Mouse (Mus musculus) G1E (cell line): ENCODE data around the gene Higd2a. TPM values are rescaled to one million over a fixed set of nuclear protein-coding genes. Genes with fewer than 3 reads are reported as not detected.
A peak's percentile ranks its signal among the peaks of the same experiment; 100 is the strongest.
"Not testable (repeated sequence)": the region's sequence is repeated elsewhere in the genome, so short reads cannot be mapped to it uniquely, and the experiment has no call there.

Source experiments
- ATAC-seq: 2 replicates; pipeline ENCODE4 v1.8.0; 2016; ENCODE audit warnings: mild to moderate bottlenecking; ENCODE audit not compliant: insufficient number of reproducible peaks, poor library complexity, low FRiP score, severe bottlenecking; ENCODE audit errors: extremely low read depth
- DNase-seq: peaks from one replicate; pipeline ENCODE4 v3.0.0; 2012; ENCODE audit warnings: low spot score
- H3K27me3 ChIP-seq: 2 replicates; pipeline ENCODE4 v1.6.1; 2012; ENCODE audit warnings: mild to moderate bottlenecking, low read length, inconsistent platforms; ENCODE audit not compliant: insufficient read depth
- H3K36me3 ChIP-seq: replicated peaks from 2 replicates; pipeline ENCODE3; 2012; ENCODE audit warnings: mild to moderate bottlenecking, inconsistent platforms
- H3K4me1 ChIP-seq: 2 replicates; pipeline ENCODE4 v1.6.1; 2012; ENCODE audit warnings: low read depth, low read length, inconsistent platforms, mixed read lengths; ENCODE audit not compliant: insufficient read depth
- H3K4me3 ChIP-seq: 2 replicates; pipeline ENCODE4 v1.5.1; 2012; ENCODE audit warnings: low read depth, mild to moderate bottlenecking, inconsistent platforms, low read length, moderate library complexity, mixed read lengths
- H3K9me3 ChIP-seq: replicated peaks from 2 replicates; pipeline ENCODE4 v1.6.1; 2012; ENCODE audit warnings: inconsistent platforms
- CTCF ChIP-seq: IDR thresholded peaks from 2 replicates; pipeline ENCODE4 v1.5.1; 2012; ENCODE audit warnings: low read depth, low read length, inconsistent platforms, mixed read lengths
- GATA1 ChIP-seq: IDR thresholded peaks from 2 replicates; pipeline ENCODE4 v1.6.1; 2012; ENCODE audit warnings: borderline replicate concordance, low read length, inconsistent platforms, mixed read lengths
- GATA2 ChIP-seq: IDR thresholded peaks from 2 replicates; pipeline ENCODE4 v1.6.1; 2012; ENCODE audit warnings: low read depth, low read length, inconsistent platforms, borderline replicate concordance
- POLR2AphosphoS5 ChIP-seq: IDR thresholded peaks from 2 replicates; pipeline ENCODE4 v1.6.1; 2012; ENCODE audit warnings: low read depth, low read length, inconsistent platforms; ENCODE audit not compliant: insufficient replicate concordance
- TAL1 ChIP-seq: conservative IDR thresholded peaks from 2 replicates; pipeline ENCODE4 v1.6.1; 2012; ENCODE audit warnings: low read depth, low read length, inconsistent platforms, mixed read lengths
- polyA plus RNA-seq: library from polyadenylated mRNA; stranded (reverse); fragments of >175 nt; gene quantifications from 2 replicates; pipeline ENCODE4 v1.2.3, GENCODE M21; 2012
- total RNA-seq, 2 experiments: library from RNA; stranded (forward) in 1 of 2; stranded (reverse) in 1 of 2; fragments of 200-1000 nt in 1 of 2; fragments of >200 nt in 1 of 2; fragmentation: Nextera tagmentation in 1 of 2; gene quantifications; 2 replicates each; pipeline ENCODE4 v1.2.3; 2014 to 2017

The Higd2a gene
- total and polyA plus RNA-seq, 3 experiments, result 67.7 to 84.5 (median 79.3) TPM

DNA sequence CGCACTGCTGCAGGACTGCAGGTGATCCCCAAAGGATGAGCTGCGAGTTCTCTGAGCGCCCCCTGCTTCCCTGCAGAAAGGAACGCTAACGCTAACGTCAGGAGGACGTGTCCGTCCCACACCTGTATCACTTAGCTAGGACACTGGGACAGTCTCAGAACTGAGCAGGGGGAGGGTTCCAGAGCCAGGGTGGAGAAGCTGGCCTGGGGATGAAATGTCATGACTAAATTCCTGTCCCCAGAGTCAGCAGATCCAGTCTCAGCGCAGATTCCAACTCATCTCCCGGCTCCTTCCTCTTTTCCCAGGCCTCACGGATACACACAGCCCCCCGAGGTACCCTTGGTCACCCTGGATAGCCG, 20.6 kb downstream of the Higd2a start:
- H3K9me3 ChIP-seq, result no peaks in the 10 kb centered on the region
- H3K27me3 ChIP-seq, result peaks cover 3% of the 10 kb centered on the region; the same call in 1 of the 2 replicates

DNA sequence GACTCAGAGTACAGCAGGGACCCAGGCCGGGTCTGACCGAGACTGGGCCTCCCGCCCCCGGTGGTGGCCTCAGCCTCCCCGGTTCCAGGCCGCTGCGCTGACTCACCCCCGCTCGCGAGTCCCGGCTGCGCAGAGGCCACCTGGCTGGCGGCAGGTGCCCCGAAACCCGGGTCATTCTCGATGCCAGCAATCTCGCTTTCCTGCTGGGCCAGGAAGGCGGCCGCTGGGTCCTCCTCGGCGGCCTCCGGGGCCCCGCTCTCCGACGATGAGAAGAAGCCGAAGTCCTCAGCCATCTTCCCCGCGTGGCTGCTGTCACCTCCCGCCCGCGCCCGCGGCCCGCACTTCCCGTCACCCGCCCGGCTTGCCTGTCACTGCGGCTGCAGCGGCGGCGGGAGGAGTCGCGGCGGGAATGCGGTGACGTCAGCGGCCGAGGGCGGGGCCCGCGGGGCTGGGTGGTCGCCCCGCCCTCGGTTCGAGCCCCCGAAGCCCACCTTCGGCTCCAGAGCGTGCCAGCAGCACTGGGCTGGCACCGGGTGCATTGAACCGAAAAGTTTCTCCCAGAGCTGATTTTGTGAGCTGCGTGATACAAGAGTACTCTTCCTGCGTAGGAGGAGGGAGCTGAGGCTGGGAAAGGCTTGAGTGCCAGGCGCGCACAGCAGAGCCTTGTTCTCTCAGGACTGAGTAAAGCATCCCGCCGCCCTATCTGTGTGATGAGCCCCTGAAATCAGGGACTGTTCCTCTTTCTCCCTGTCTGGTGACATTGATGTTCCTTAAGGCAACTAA, 21.2 kb downstream of the Higd2a start, which contains the start of gene Cltb:
TSS of gene Cltb (minus strand) at position 373 of the 783 bp plus-strand sequence.
- H3K9me3 ChIP-seq, result no peaks in the 10 kb centered on the region
- peak within 1 kb of the TSS; percentile 77 for H3K4me3 ChIP-seq
- DNase-seq (peak; percentile 66), ATAC-seq (peak; percentile 31)
- TF ChIP-seq TAL1, result no peak
- TF ChIP-seq POLR2AphosphoS5, result no peak
- TF ChIP-seq GATA1, result no peak
- no peak for TF ChIP-seq CTCF
- H3K27me3 ChIP-seq, result peaks cover 3% of the 10 kb centered on the region; the same call in 1 of the 2 replicates
- H3K36me3 ChIP-seq, result peaks cover 23% of the 10 kb centered on the region
- H3K4me1 ChIP-seq, result peaks cover 29% of the 10 kb centered on the region

More for the DNA sequence above, 20.6 kb downstream of the Higd2a start:
- DNase-seq (peak; percentile 14), ATAC-seq (no peak)
- Histone ChIP-seq H3K4me3 (peak overlapping the region; percentile 77), H3K4me1 (peaks cover 29% of the 10 kb centered on the region), H3K36me3 (peaks cover 29% of the 10 kb centered on the region)
- TF ChIP-seq TAL1, result no peak
- TF ChIP-seq CTCF, result no peak
- TF ChIP-seq GATA2, result no peak
- no peak for TF ChIP-seq POLR2AphosphoS5
- no peak for TF ChIP-seq GATA1

- not testable (repeated sequence) for DNase-seq, H3K36me3 ChIP-seq, H3K27me3 ChIP-seq, H3K4me3 ChIP-seq, H3K9me3 ChIP-seq, ATAC-seq
- peaks cover 26% of the 10 kb centered on the region for H3K4me1 ChIP-seq
Measured at GRCm38 (mm10) chr13:54613141-54613540, 23.1 kb downstream of the Higd2a start.

DNA sequence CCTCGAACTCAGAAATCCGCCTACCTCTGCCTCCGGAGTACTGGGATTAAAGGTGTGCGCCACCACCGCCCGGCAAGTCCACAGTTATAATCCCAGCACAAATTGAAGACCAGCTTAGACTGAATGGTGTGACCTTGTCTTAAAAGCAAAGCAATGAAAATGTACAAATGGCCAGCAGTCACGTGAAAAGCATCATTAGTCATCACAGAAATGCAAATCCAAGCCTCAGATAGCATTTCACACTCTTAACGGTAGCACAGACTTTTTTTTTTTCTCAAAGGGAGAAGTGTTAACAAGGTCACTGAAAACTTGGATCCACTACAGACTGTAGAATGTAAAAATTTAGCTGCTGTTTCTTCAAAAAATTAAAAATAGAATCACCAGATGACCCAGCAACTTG, 26.3 kb downstream of the Higd2a start:
- Histone ChIP-seq H3K36me3 (no peaks in the 10 kb centered on the region), H3K27me3 (peaks cover 7% of the 10 kb centered on the region)
- TF ChIP-seq POLR2AphosphoS5 (no peak), GATA1 (no peak), GATA2 (no peak), TAL1 (no peak), CTCF (no peak)

DNA sequence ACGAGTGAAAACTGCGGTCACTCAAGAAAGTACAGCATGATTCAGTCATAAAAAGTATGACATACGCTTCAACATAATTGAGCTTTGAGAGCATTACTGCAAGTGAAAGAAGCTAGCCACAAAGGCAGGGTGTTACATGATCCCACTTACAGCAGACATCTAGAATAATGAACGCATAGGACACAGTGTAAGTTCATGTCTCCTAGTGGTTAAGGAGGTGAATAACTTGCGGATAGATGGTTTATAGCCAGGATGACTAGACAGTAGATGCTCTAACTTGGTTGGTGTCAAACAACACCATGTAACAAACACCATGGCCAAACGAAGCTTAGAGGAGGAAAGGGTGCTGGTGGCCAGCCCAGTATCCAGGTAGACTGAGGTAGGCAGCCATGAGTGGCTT, 27.0 kb downstream of the Higd2a start:
- ATAC-seq, result no peak
- Histone ChIP-seq H3K36me3 (no peaks in the 10 kb centered on the region), H3K4me1 (peaks cover 7% of the 10 kb centered on the region), H3K4me3 (no peak overlapping the region), H3K27me3 (peaks cover 7% of the 10 kb centered on the region), H3K9me3 (no peaks in the 10 kb centered on the region)
- TF ChIP-seq TAL1, result no peak
- TF ChIP-seq CTCF, result peak; percentile 8; the same call in 1 of the 2 replicates
- DNase-seq, result no peak

More for the DNA sequence above, 26.3 kb downstream of the Higd2a start:
- no peak for ATAC-seq
- no peak for DNase-seq
- peaks cover 11% of the 10 kb centered on the region for H3K4me1 ChIP-seq
- H3K4me3 ChIP-seq, result no peak overlapping the region
- no peaks in the 10 kb centered on the region for H3K9me3 ChIP-seq

GRCm38 (mm10) chr13:54621155-54621932, 31.3 kb downstream of the Higd2a start, which contains the start of gene Faf2:
Faf2 (plus strand) TSS chr13:54621784.
- peaks cover 21% of the 10 kb centered on the region for H3K36me3 ChIP-seq
- peaks cover 4% of the 10 kb centered on the region; the same call in 1 of the 2 replicates for H3K27me3 ChIP-seq
- H3K4me3 ChIP-seq, result peak within 1 kb of the TSS; percentile 99
- peak; percentile 88 for DNase-seq
- ATAC-seq, result peak; percentile 94
- no peak for TF ChIP-seq TAL1
- peak; percentile 57 for TF ChIP-seq CTCF
- H3K4me1 ChIP-seq, result peaks cover 28% of the 10 kb centered on the region
- H3K9me3 ChIP-seq, result no peaks in the 10 kb centered on the region
